Mouse (Mus musculus) neural tube, embryonic 15.5 days (tissue): ENCODE data around the gene Pik3cd. TPM values are rescaled to one million over a fixed set of nuclear protein-coding genes. Genes with fewer than 3 reads are reported as not detected.
"Not testable (repeated sequence)": the region's sequence is repeated elsewhere in the genome, so short reads cannot be mapped to it uniquely, and the experiment has no call there.

ENCODE experiments used
- ATAC-seq: fragments of 200-750 bp; cut with Nextera tagmentation; 2 replicates; pipeline ENCODE4 v1.8.0; 2017; ENCODE audit warnings: mild to moderate bottlenecking, moderate TSS enrichment, moderate library complexity; ENCODE audit not compliant: low FRiP score
- H3K27ac ChIP-seq: fragments of 300-500 bp; sonication (generic); replicated peaks from 2 replicates; pipeline ENCODE4 v1.5.1; 2015; ENCODE audit warnings: mild to moderate bottlenecking, inconsistent platforms
- H3K27me3 ChIP-seq: fragments of 300-500 bp; sonication (generic); replicated peaks from 2 replicates; pipeline ENCODE4 v1.6.1; 2015; ENCODE audit warnings: inconsistent platforms
- H3K36me3 ChIP-seq: fragments of 300-500 bp; sonication (generic); 2 replicates; pipeline ENCODE4 v1.6.1; 2015; ENCODE audit warnings: inconsistent platforms
- H3K4me1 ChIP-seq: fragments of 300-500 bp; sonication (generic); 2 replicates; pipeline ENCODE4 v1.6.1; 2015; ENCODE audit warnings: inconsistent platforms
- H3K4me2 ChIP-seq: fragments of 300-500 bp; sonication (generic); 2 replicates; pipeline ENCODE4 v1.6.1; 2015; ENCODE audit warnings: inconsistent platforms, mild to moderate bottlenecking, moderate library complexity
- H3K4me3 ChIP-seq: fragments of 300-500 bp; sonication (generic); replicated peaks from 2 replicates; pipeline ENCODE4 v1.5.1; 2015; ENCODE audit warnings: mild to moderate bottlenecking, inconsistent platforms
- H3K9ac ChIP-seq: fragments of 300-500 bp; sonication (generic); replicated peaks from 2 replicates; pipeline ENCODE4 v1.6.1; 2015; ENCODE audit warnings: mild to moderate bottlenecking, inconsistent platforms
- H3K9me3 ChIP-seq: fragments of 300-500 bp; sonication (generic); replicated peaks from 2 replicates; pipeline ENCODE4 v1.6.1; 2016; ENCODE audit warnings: inconsistent platforms
- WGBS: fragments of 180-500 bp; shearing (Covaris S2); methylation state at CpG from one replicate; pipeline ENCODE4 v1.1.7; 2015; ENCODE audit warnings: mixed read lengths; 5-methylcytosine and 5-hydroxymethylcytosine counted together
- polyA plus RNA-seq: library from polyadenylated mRNA; unstranded; fragments of >200 nt; fragmentation: Nextera tagmentation; extraction: Ambion mirVana; gene quantifications from 2 replicates; pipeline ENCODE4 v1.2.1, GENCODE M21; 2015

The Pik3cd gene
- polyA plus RNA-seq, 1 experiment from 2014 or later: 16.0 TPM

DNA sequence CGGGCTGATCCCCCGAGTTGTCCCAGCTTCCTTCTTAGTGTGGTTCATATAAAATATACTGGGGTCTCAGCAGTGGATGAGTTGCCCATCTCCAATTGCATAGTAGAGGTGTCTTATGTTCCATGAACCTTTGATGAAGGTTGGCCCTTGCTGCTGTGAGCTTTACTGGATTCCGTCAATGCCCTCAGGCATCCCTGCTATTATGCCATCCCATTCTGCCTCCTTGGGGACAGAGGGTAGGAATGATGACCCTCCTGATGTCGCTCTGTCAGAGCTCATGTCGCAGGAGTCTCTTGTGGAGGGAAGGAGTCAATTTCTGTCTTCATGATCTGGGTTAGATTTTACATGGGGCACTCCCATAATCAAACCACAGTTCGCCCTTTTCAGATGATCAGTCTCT is 88.9 kb downstream of the Pik3cd start:
- not testable (repeated sequence) for H3K4me3 ChIP-seq, H3K9ac ChIP-seq, H3K4me2 ChIP-seq, H3K9me3 ChIP-seq, ATAC-seq, H3K27me3 ChIP-seq, H3K27ac ChIP-seq
- H3K4me1 ChIP-seq: peaks cover 24% of the 10 kb centered on the region
- 72% methylated on average over 6 of the region's 6 CpGs for WGBS
- peaks cover 25% of the 10 kb centered on the region for H3K36me3 ChIP-seq

- Histone ChIP-seq H3K36me3 (peaks cover 18% of the 10 kb centered on the region), H3K27ac (no peak overlapping the region), H3K9me3 (no peaks in the 10 kb centered on the region; the same call in 1 of the 2 replicates), H3K4me1 (peaks cover 40% of the 10 kb centered on the region), H3K4me3 (no peak overlapping the region), H3K27me3 (no peaks in the 10 kb centered on the region), H3K4me2 (no peak overlapping the region), H3K9ac (no peak overlapping the region)
- WGBS: 51% methylated on average over 10 of the region's 10 CpGs
- ATAC-seq: no peak
Observed at GRCm38 (mm10) chr4:149611376-149612044, 90.9 kb downstream of the Pik3cd start.

DNA sequence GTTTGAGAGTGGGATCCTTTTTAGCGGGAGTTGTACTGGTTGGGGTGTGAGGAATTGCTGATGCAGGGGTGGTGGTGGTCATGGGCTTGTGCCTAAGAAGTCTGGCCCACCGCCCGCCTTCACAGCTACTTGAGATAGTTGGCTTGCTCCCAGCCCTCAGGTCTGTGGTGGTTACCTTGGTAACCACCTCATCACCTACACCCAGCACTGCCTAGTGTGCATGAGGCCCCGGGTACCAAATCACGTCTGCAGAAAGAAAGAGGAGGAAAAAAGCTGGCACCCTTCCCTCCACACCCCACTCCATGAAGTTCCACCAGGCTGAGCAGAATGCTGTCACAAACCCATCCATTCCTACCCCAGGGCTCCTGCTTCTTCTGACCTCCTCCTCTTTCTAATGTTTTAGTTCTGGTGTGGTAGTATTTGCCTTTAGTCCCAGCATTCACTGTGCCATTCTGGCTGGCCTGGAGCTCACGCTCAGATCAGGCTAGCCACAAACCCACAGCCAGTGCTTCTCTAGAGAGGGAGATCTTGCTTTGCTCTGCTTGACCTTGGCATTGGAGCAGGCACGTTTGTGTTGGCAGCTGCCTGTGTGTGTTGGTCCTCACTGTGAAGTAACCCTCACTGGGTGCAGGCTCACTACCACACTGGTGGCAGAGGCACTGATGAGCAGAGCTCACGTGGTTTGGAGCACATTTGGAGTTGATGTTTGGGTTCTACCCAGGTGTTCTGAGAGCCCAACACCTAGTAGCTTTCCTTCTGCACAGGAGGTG is 92.9 kb downstream of the Pik3cd start:
- H3K4me1 ChIP-seq: peaks cover 53% of the 10 kb centered on the region
- no peak overlapping the region for H3K9ac ChIP-seq
- WGBS: 59% methylated on average over 8 of the region's 8 CpGs
- H3K9me3 ChIP-seq: no peaks in the 10 kb centered on the region; the same call in 1 of the 2 replicates
- no peak overlapping the region for H3K4me2 ChIP-seq
- H3K4me3 ChIP-seq: no peak overlapping the region
- H3K27me3 ChIP-seq: no peaks in the 10 kb centered on the region
- no peaks in the 10 kb centered on the region for H3K36me3 ChIP-seq
- H3K27ac ChIP-seq: 0 out of 2 replicates have a peak overlapping the region, but pooled peaks have one; percentile 23
- ATAC-seq: no peak; the same call in 1 of the 2 replicates

DNA sequence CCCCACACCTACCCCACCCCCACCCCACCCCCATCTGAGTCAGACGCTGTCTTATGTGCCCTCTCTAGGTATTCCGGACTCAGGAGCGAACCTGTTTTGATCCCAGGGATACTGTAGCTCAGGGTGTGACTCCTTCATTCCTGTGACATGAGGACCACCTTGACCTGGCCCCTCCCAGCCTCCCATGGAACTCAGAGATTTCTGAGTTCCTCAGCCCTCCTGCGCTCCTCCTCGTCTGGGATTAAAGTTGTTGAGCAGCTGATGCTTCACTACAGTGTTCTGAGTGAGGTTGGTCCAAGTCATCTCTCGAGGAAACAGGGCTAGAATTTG is 94.1 kb downstream of the Pik3cd start:
- Histone ChIP-seq H3K9me3 (no peaks in the 10 kb centered on the region), H3K4me2 (no peak overlapping the region), H3K4me3 (no peak overlapping the region), H3K27ac (no peak overlapping the region), H3K36me3 (no peaks in the 10 kb centered on the region), H3K4me1 (peaks cover 49% of the 10 kb centered on the region), H3K27me3 (no peaks in the 10 kb centered on the region), H3K9ac (no peak overlapping the region)
- WGBS: 92% methylated on average over 6 of the region's 6 CpGs
- ATAC-seq: no peak

- no peaks in the 10 kb centered on the region for H3K9me3 ChIP-seq
- ATAC-seq: peak; percentile 16; the same call in 1 of the 2 replicates
- H3K27me3 ChIP-seq: no peaks in the 10 kb centered on the region
- H3K27ac ChIP-seq: 0 out of 2 replicates have a peak overlapping the region, but pooled peaks have one; percentile 18
- H3K4me1 ChIP-seq: peaks cover 51% of the 10 kb centered on the region
- no peaks in the 10 kb centered on the region for H3K36me3 ChIP-seq
- no peak overlapping the region for H3K9ac ChIP-seq
- no peak overlapping the region for H3K4me2 ChIP-seq
- WGBS: 57% methylated on average over 20 of the region's 20 CpGs
- no peak overlapping the region for H3K4me3 ChIP-seq
Observed at GRCm38 (mm10) chr4:149607591-149608308, 94.6 kb downstream of the Pik3cd start.

DNA sequence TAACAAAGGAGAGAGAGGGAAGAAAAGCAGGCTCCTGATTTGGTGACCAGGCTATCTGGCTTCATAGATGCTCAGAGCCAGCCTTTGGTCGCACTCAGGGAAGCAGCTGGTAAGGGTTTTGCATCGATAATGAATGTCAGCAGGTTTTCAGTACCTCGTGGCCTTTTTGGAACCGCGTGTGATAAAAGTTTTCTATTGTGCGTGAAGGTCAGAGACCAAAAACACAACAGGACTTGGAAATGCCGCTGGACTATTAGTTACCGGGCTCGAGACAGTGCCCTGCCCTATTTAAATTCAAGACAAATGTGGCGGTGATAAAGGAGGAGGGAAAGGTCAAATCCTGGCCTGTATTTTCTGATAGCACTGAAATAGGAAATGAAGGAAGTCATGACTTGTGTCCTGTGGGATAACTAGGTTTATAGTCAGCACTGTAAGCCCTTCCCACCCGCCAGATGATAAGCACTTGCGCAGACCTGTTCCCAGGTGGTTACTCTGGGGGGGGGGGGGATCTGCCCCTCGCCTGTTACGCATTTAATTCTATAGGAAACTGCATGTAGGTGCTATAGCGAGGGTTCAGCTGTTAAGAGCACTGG is 95.5 kb downstream of the Pik3cd start:
- H3K36me3 ChIP-seq: no peaks in the 10 kb centered on the region
- 0 out of 2 replicates have a peak overlapping the region, but pooled peaks have one; percentile 18 for H3K27ac ChIP-seq
- H3K4me2 ChIP-seq: no peak overlapping the region
- 33% methylated on average over 15 of the region's 15 CpGs for WGBS
- no peak overlapping the region for H3K4me3 ChIP-seq
- no peak for ATAC-seq
- H3K27me3 ChIP-seq: no peaks in the 10 kb centered on the region
- no peaks in the 10 kb centered on the region for H3K9me3 ChIP-seq
- H3K9ac ChIP-seq: no peak overlapping the region
- peaks cover 56% of the 10 kb centered on the region for H3K4me1 ChIP-seq

DNA sequence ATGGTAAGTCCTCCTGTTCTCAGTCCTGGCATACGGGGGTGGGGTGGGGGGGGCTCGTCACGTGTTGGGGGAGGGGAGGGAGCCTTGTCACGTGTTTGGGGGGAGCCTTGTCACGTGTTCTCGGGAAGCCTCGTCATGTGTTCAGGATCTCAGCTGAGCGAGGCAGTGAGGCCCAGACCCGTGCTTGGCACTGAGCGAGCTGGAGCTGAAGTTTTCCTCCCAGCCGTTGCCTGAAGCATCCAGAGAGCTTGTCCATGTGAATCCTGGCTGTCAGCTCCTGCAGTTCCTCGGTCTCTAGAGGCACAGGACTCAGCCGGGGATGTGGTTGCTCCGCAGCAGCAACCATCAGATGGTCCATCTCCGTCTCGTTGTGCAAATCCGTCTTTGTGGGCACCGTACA is 96.3 kb downstream of the Pik3cd start:
- ATAC-seq: peak; percentile 19; the same call in 1 of the 2 replicates
- WGBS: 64% methylated on average over 18 of the region's 18 CpGs
- H3K4me2 ChIP-seq: no peak overlapping the region
- H3K9me3 ChIP-seq: no peaks in the 10 kb centered on the region
- H3K4me3 ChIP-seq: no peak overlapping the region
- H3K9ac ChIP-seq: no peak overlapping the region
- no peaks in the 10 kb centered on the region for H3K36me3 ChIP-seq
- no peaks in the 10 kb centered on the region for H3K27me3 ChIP-seq
- H3K4me1 ChIP-seq: peaks cover 57% of the 10 kb centered on the region
- peak overlapping the region; percentile 66 for H3K27ac ChIP-seq

GRCm38 (mm10) chr4:149604518-149604917 is 97.9 kb downstream of the Pik3cd start:
- H3K4me1 ChIP-seq: peaks cover 67% of the 10 kb centered on the region
- ATAC-seq: no peak
- no peak overlapping the region for H3K27ac ChIP-seq
- no peaks in the 10 kb centered on the region for H3K9me3 ChIP-seq
- H3K9ac ChIP-seq: no peak overlapping the region
- no peaks in the 10 kb centered on the region for H3K36me3 ChIP-seq
- no peaks in the 10 kb centered on the region for H3K27me3 ChIP-seq
- H3K4me2 ChIP-seq: no peak overlapping the region
- WGBS: 84% methylated on average over 3 of the region's 3 CpGs
- no peak overlapping the region for H3K4me3 ChIP-seq

- H3K27ac ChIP-seq: no peak overlapping the region
- 61% methylated on average over 1 of the region's 1 CpGs for WGBS
- no peaks in the 10 kb centered on the region for H3K9me3 ChIP-seq
- H3K9ac ChIP-seq: no peak overlapping the region
- H3K4me3 ChIP-seq: no peak overlapping the region
- peaks cover 60% of the 10 kb centered on the region for H3K4me1 ChIP-seq
- H3K36me3 ChIP-seq: no peaks in the 10 kb centered on the region
- ATAC-seq: no peak
- H3K4me2 ChIP-seq: no peak overlapping the region
- H3K27me3 ChIP-seq: no peaks in the 10 kb centered on the region
Observed at GRCm38 (mm10) chr4:149603860-149604259, 98.5 kb downstream of the Pik3cd start.

DNA sequence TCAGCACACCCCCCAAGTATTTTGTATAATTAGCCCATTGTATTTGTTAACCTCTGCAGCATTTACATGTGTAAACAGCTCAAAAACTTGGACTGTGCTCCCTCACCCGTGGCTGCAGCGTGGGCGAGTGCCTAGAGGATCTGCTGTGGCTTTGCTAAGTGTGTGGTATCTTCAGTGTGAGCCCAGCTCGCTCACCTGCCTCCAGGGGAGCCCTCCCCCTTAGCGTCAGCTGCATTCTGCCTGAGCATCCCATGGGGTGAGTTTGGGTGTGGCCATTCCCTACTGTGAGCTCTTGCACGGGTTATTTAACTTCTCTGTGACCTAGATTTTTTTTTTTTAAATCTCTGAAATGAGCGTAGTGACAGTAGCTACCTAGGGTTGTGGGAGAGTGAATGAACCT is 100.1 kb downstream of the Pik3cd start:
- Histone ChIP-seq H3K27ac (no peak overlapping the region), H3K4me1 (peaks cover 48% of the 10 kb centered on the region), H3K27me3 (no peaks in the 10 kb centered on the region), H3K36me3 (no peaks in the 10 kb centered on the region), H3K4me2 (no peak overlapping the region), H3K4me3 (no peak overlapping the region), H3K9me3 (no peaks in the 10 kb centered on the region), H3K9ac (no peak overlapping the region)
- WGBS: 37% methylated on average over 7 of the region's 7 CpGs
- no peak for ATAC-seq

DNA sequence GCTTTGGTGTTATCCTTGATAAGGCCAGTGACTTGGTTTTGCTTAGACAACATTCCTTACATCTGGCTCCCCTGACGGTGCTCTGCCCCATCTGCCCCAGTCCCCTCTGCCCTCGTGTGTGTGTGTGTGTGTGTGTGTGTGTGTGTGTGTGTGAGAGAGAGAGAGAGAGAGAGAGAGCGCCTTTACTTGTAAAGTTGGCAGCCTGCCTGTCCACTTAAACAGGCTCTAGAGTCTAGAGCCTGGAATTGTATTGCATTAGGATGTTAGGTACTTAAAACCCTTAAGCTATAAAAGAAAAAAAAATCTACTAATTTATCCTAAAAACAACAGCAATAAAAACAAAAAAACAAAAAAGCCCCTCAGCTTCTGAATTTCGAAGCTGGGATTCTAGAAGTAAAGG is 100.9 kb downstream of the Pik3cd start:
- peak overlapping the region; percentile 48; the same call in 1 of the 2 replicates for H3K27ac ChIP-seq
- ATAC-seq: no peak
- H3K27me3 ChIP-seq: no peaks in the 10 kb centered on the region
- no peaks in the 10 kb centered on the region for H3K36me3 ChIP-seq
- H3K4me1 ChIP-seq: peaks cover 40% of the 10 kb centered on the region
- H3K4me3 ChIP-seq: no peak overlapping the region
- WGBS: 33% methylated on average over 4 of the region's 4 CpGs
- no peak overlapping the region for H3K9ac ChIP-seq
- H3K9me3 ChIP-seq: no peaks in the 10 kb centered on the region
- H3K4me2 ChIP-seq: 0 out of 2 replicates have a peak overlapping the region, but pooled peaks have one; percentile 5
